Mouse (Mus musculus) T-helper 2 cell (primary cell): ENCODE data around the gene Cntn4.

Experiments used
- in situ Hi-C: fragments of 300-600 bp; cut with MboI, MseI; formaldehyde crosslinking; loops from one replicate; pipeline ENCODE4 v1.15.1; 2025; ENCODE audit warnings: high pct_unique_total_duplicates

Cntn4 gene

GRCm38 (mm10) chr6:106078629-106079028 lies 401.2 kb downstream of the Cntn4 start:
- in situ Hi-C loops, result no loop called here

- in situ Hi-C loops, result no loop called here
Measured at GRCm38 (mm10) chr6:106097856-106098255, 420.4 kb downstream of the Cntn4 start.

- in situ Hi-C loops, result no loop called here
Measured at GRCm38 (mm10) chr6:106118523-106119081, 441.1 kb downstream of the Cntn4 start.

- in situ Hi-C loops, result no loop called here
Measured at GRCm38 (mm10) chr6:106153530-106153929, 476.1 kb downstream of the Cntn4 start.

- in situ Hi-C loops, result no loop called here
Measured at GRCm38 (mm10) chr6:106155362-106155761, 477.9 kb downstream of the Cntn4 start.

GRCm38 (mm10) chr6:106177546-106177945 lies 500.1 kb downstream of the Cntn4 start:
- in situ Hi-C loops, result no loop called here

GRCm38 (mm10) chr6:106181596-106181995 lies 504.1 kb downstream of the Cntn4 start:
- in situ Hi-C loops, result no loop called here

GRCm38 (mm10) chr6:106200974-106201373 lies 523.5 kb downstream of the Cntn4 start:
- in situ Hi-C loops, result no loop called here

GRCm38 (mm10) chr6:106207401-106207800 lies 529.9 kb downstream of the Cntn4 start:
- in situ Hi-C loops, result no loop called here

GRCm38 (mm10) chr6:106213071-106213470 lies 535.6 kb downstream of the Cntn4 start:
- in situ Hi-C loops, result no loop called here

GRCm38 (mm10) chr6:106237046-106237948 lies 559.8 kb downstream of the Cntn4 start:
- in situ Hi-C loops, result no loop called here

- in situ Hi-C loops, result no loop called here
Measured at GRCm38 (mm10) chr6:106241553-106241952, 564.1 kb downstream of the Cntn4 start.

- in situ Hi-C loops, result no loop called here
Measured at GRCm38 (mm10) chr6:106263396-106263795, 585.9 kb downstream of the Cntn4 start.

- in situ Hi-C loops, result no loop called here
Measured at GRCm38 (mm10) chr6:106265487-106265886, 588.0 kb downstream of the Cntn4 start.

GRCm38 (mm10) chr6:106266304-106266703 lies 588.8 kb downstream of the Cntn4 start:
- in situ Hi-C loops, result no loop called here

GRCm38 (mm10) chr6:106268723-106269122 lies 591.3 kb downstream of the Cntn4 start:
- in situ Hi-C loops, result no loop called here

GRCm38 (mm10) chr6:106277139-106277538 lies 599.7 kb downstream of the Cntn4 start:
- in situ Hi-C loops, result no loop called here

GRCm38 (mm10) chr6:106281621-106282020 lies 604.2 kb downstream of the Cntn4 start:
- in situ Hi-C loops, result no loop called here

GRCm38 (mm10) chr6:106283815-106284214 lies 606.4 kb downstream of the Cntn4 start:
- in situ Hi-C loops, result no loop called here

- in situ Hi-C loops, result no loop called here
Measured at GRCm38 (mm10) chr6:106299451-106299850, 622.0 kb downstream of the Cntn4 start.

- in situ Hi-C loops, result no loop called here
Measured at GRCm38 (mm10) chr6:106300179-106300578, 622.7 kb downstream of the Cntn4 start.

GRCm38 (mm10) chr6:106302435-106302834 lies 625.0 kb downstream of the Cntn4 start:
- in situ Hi-C loops, result no loop called here

GRCm38 (mm10) chr6:106328987-106329386 lies 651.5 kb downstream of the Cntn4 start:
- in situ Hi-C loops, result no loop called here
